Mouse (Mus musculus) layer of hippocampus, postnatal 25 days (tissue): ENCODE results near the gene Hist1h2bf. TPM values are rescaled to one million over a fixed set of nuclear protein-coding genes. Genes with fewer than 3 reads are reported as not detected.
"Not testable (repeated sequence)": the region's sequence is repeated elsewhere in the genome, so short reads cannot be mapped to it uniquely, and the experiment has no call there.

Source experiments
- DNase-seq, 2 experiments: peaks; one replicate each; pipeline ENCODE4 v3.0.0; 2022; ENCODE audit warnings: mixed read lengths in 2 of 2, low spot score in 1 of 2; ENCODE audit errors: extremely low spot score in 1 of 2
- total RNA-seq, 2 experiments: library from RNA; stranded (reverse); gene quantifications; 2 replicates each; pipeline ENCODE4 v1.2.3; 2021

Hist1h2bf gene
- total RNA-seq, 2 experiments from 2014 or later = 26.4 to 30.6 TPM

DNA sequence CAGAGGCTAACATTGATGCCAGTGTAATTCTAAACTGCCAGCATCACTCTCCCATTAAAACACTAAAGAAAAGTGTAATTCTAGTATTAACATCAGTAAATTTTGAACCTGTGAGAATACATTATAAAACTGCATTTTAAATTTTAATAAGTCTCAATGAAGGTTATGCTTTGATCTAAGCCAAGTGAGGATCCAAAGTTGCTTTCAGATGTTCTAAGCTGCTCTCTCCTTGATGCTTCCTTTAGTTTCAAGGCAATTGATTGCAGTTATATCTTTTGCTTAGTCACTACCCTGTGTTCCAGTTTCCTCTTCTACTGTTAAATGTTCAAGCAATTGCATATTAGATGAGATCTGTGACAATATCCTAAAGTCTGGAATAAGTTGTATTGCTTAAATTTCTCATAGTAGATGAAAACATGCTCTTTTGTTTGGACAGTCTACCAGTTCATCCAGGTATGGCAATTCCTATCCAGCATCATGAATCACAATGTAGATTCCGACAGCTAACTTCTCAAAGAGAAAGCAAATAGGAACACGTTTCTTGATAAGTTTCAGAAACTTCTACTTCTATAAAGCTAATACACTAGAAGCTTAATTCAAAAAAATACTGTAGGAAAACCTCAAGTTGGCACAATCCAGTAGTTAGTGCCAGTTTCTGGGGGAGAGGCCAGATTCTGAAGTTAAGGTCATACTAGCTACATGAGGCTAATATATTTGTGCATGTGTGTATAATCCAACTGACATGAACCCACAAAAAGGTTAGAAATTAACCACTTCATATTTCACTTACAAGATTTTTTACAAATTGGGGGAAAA is 1.6 kb downstream of the Hist1h2bf start:
- DNase-seq = no peak

DNA sequence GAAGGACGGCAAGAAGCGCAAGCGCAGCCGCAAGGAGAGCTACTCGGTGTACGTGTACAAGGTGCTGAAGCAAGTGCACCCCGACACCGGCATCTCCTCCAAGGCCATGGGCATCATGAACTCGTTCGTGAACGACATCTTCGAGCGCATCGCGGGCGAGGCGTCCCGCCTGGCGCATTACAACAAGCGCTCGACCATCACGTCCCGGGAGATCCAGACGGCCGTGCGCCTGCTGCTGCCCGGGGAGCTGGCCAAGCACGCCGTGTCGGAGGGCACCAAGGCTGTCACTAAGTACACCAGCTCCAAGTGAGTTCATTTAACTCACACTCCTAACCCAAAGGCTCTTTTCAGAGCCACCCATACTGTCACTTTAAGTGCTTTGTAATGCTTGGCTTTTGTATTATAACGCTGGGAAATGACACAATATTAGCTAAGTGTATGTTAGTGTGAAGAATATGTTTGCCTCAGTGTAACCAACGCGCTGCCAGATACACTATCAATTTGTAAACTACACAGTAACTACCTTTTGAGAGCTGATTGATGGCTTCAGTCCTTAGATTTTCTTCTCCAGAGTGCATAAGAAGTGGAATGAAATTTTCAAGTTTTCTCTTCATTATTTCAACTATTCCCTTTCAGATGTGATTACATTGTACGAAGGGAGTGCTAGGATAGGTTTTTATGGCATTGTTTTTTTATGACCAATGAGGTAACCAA is 2.3 kb downstream of the Hist1h2bf start:
- not testable (repeated sequence) for DNase-seq

DNA sequence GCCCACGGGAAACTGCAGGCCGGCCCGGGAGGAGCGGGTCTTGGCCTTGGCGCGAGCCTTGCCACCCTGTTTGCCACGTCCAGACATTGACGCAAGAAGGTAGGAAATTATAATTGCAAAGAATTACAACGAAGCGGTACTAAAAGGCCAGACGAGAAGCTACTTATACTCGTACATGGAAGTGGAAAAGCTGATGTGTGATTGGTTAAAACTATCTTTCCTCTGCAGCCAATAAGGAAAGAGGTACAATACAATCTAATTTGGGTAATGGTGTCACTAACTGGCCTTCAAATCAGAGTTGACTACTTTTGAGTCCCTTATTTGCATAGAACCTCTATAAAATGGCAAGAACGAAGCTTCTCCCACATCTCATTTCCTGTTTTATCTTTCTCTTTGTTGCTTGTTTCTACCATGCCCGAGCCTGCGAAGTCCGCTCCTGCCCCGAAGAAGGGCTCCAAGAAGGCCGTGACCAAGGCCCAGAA is 2.9 kb downstream of the Hist1h2bf start, which contains the start of the genes Hist1h2ae and Hist1h2bg:
Gene Hist1h2ae, minus strand, starts transcription at position 199 of the 482 bp plus-strand sequence.
Gene Hist1h2bg, plus strand, starts transcription at position 375 of the 482 bp plus-strand sequence.
- DNase-seq = peak; percentile 43 to 69

GRCm38 (mm10) chr13:23570261-23571021 is 3.6 kb downstream of the Hist1h2bf start:
- not testable (repeated sequence) for DNase-seq

DNA sequence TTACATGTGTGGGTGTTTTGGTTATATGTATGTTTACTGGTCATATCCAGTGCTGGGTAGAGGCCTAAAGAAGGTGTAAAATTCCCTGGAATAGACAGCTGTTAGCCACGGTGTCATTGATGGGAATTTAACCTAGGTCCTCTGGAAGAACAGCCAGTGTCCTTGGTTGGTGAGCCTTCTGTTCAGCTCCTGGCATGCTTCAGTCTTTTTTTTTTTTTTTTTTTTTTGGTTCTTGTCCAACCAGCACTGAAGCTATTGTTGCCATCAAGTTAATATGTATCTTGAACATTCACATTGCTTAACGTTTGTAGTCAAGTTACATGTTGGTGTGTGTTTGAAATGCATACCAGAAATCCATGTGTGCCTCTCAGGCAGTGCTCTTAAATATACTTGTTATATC is 9.5 kb downstream of the Hist1h2bf start:
- DNase-seq = no peak

DNA sequence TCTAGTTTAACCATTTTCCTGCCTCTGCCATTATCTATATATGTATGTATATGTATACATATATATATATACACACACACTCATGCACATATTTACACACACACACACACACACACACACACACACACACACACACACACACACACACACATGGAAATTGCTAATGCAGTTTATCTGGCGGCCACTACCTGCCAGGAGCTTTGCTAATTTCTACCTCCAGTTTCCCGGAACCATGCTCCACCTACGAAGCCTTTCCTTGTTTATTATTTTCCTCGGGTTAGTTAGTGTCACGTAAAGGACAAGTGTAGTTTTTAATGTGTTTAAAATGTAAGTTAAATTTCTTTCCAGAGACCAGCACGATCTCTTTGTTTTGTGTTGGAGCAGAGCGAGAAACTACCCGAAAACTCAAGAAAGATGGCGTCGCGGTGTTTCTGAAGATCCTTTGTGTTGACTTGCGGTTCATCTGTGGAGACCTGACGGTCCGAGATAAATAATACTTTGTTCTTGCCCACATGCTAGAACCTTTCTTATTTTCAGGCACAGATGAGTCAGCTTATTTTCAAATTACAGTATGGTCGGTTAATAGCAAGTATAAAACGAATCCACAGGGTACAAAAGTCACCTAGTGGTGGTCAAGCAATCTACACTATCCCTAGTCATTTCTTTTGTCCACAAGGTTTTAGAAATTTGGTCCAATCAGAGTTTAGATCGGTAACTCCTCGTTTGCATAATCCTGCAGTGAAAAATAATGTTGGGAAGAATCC is 11.1 kb downstream of the Hist1h2bf start:
- DNase-seq = no peak

DNA sequence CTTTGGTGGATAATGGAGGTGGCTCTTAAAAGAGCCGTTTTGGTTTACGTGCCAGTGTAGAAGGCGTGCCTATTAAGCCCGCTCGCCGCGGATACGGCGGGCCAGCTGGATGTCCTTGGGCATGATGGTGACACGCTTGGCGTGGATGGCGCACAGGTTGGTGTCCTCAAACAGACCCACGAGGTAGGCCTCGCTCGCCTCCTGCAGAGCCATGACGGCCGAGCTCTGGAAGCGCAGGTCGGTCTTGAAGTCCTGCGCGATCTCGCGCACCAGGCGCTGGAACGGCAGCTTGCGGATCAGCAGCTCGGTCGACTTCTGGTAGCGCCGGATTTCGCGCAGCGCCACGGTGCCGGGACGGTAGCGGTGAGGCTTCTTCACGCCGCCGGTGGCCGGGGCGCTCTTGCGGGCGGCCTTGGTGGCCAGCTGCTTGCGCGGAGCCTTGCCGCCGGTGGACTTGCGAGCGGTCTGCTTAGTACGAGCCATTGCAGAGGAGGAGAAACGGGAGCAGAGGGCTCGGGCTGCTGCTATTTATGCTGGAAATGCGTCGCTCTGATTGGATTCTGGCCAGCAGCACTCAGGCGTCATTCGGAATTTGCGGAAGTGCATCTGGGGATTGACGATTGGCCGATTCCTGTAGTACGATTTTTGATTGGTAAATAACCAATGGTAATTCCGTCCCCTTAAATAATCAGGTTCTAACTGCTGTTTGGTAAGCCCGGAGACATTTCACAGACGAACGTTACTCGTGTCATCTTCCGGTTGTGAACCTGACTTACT is 11.9 kb downstream of the Hist1h2bf start, which contains the start of gene Hist1h3e:
Gene Hist1h3e, minus strand, starts transcription at position 487 of the 777 bp plus-strand sequence.
- DNase-seq = peak; percentile 88 to 94

DNA sequence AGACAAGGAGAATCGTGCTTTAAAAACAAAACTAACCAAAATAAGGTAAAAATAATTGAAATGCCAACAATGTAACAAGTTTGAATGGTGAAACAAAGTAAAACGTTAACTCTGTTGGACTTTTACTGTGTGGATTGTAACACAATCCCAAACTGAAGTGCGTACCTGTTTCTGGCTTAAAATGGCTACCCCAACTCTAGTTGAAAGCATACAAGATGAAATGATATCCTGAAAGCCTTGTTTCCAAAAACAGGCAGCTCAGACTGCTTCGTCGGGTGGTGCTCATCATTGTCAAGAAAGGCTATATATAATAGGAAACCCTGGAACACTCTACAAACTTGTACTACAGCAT is 12.5 kb downstream of the Hist1h2bf start:
- not testable (repeated sequence) for DNase-seq

GRCm38 (mm10) chr13:23560699-23561098 is 13.3 kb downstream of the Hist1h2bf start:
- DNase-seq = not testable (repeated sequence)

- DNase-seq = no peak
Measured at GRCm38 (mm10) chr13:23556906-23557305, 17.1 kb downstream of the Hist1h2bf start.

DNA sequence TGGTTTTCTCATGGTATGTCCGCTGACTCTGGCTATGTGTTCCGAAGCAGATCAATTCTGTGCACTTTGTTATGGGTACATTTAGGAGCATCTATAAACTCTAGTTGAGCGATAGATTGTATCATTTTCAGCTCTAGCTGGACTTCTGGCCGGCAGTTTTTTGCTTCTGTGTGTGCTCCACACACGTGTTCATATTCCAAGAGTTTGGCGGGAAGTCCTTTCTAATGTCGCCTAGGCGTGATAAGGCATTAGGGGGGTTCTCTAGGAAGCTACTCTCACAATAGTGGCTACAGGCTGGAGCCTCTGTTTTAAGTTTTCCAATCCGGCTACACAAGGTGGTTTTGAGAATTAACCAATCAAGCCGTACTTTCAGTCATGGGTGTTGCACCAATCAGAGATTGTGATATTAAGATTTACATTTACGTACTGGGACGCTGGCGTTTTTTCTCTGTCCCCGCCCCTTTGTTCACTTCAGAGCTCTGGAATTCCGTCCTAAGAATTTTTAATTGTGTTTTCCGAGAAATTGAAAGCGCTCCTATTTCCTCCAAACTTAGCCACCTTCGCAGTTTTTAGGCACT is 18.1 kb downstream of the Hist1h2bf start:
- peak; percentile 32 to 36 for DNase-seq

- peak; percentile 62 to 64 for DNase-seq
Measured at GRCm38 (mm10) chr13:23554925-23555838, 18.8 kb downstream of the Hist1h2bf start.

DNA sequence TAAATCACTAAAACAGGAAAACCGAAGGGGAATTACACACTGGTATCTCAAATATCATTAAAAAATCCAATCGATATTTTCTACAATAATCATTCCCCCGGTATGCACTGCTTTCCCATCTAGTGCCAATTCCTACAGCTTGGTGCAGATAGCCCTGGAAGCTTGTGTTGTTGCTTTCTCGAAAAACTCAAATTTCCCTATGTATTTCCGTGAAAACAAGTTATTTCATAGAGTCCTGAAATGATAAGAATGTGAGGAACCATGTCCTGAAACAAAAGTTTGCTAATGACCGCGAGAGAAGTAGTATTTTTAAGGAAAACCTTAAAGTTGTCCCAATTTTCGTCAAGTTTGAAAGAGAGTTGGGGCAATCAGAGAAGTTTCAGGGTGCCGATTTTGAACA is 19.6 kb downstream of the Hist1h2bf start:
- no peak for DNase-seq

GRCm38 (mm10) chr13:23552962-23553361 is 21.0 kb downstream of the Hist1h2bf start, which contains the start of gene Hist1h1d:
TSS of gene Hist1h1d (plus strand) at chr13:23553262.
- no peak for DNase-seq

DNA sequence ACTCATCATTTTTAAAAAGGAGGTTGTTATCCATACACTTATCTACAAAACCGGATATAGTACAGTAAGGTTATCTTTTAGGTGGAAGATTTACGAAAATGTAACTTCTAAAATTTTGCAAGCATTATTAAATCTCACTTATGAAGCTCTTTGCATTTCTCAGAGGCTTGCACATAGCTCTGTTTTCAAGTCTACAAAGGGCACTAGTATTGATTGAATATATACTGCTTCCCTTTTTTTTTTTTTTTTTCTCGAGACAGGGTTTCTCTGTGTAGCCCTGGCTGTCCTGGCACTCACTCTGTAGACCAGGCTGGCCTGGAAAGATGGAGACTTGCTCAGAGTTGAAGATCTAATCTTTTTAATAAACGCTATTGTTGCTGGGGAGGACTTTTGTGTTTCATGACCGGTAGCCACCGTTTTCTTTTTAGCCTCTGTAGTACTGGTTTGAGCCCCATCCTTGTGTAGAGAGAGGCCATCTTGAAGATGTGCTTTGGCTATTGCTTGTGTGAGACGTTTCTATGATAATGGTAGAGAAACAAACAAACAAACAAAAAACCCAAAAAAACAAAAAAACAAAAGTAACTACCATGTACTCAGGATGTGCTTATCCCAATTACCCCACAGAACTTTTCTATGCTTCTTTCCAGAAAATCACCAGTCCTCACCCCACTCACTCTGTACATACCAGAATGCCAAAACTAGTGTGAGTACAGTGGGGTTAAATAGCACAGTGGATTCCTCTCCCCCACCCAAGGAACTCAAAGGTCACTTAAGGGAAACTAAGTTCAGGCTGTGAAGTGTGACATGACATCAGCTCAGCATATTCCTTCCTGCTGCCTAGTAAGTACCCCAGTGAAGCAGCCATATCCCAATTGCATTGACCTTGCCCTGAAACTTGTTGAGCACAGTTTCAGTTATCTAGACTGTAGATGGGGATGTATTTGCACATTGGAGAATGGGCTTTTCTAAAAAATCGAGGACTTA is 21.8 kb downstream of the Hist1h2bf start:
- DNase-seq = no peak

GRCm38 (mm10) chr13:23551146-23551834 is 22.7 kb downstream of the Hist1h2bf start, which contains the start of gene Hist1h4f:
TSS of gene Hist1h4f (minus strand) at chr13:23551648.
- DNase-seq = peak; percentile 75 to 82
